Mouse (Mus musculus) megakaryocyte, embryonic 14.5 days (primary cell): ENCODE measurements around the gene Mmp15.

Experiments used
- FLI1 ChIP-seq: IDR thresholded peaks from 2 replicates; pipeline ENCODE4 v1.6.1; 2012; ENCODE audit warnings: low read length, inconsistent platforms, mixed read lengths
- GATA1 ChIP-seq: IDR thresholded peaks from 3 replicates; pipeline ENCODE4 v1.6.1; 2012; ENCODE audit warnings: mixed read lengths, low read length, inconsistent platforms, borderline replicate concordance

DNA sequence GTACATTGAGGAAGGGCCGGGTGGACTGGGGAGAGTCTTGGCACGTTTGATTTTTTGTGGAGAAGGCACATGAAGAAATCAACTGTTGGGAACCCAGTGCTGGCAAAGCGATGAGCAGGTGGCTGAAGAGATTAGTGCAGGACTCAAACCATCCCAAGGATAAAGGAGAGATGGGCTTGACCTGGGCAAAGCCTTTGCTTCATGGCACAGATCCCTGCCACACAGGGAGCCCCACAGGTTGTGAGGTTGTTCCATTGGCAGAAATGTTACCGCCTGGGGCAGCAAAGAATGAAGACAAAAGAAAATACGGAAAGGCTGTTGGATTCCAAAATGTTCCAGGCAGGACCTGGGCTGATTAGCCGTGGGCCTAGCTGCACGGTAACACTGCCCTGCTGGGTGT, 35.9 kb downstream of the Mmp15 start:
- TF ChIP-seq GATA1 (no peak), FLI1 (no peak)
